Mouse (Mus musculus): Measurements from ENCODE around the gene Bcl11a.

DNA sequence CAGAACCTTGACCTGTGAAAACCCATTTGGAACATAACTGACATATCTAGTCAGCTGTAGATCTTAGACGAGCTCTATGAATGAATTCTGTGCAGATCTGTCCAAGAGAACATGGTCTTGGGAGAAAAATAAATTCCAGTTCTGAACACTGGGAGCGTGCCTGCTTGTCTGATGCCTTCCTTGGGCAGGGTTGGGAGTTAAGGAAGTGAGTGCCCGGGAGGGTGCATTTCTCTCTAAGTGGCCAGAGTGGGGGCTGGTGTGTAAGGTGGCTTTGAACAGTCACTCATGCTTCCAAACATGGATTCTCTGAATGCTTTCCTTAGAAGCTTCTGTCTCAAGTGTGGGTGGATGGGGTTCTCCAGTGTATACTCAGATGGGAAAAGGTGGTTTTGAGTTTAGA lies 31.1 kb downstream of the Bcl11a start:
- TF ChIP-seq POLR2A (IDR thresholded peaks at IDR 0.05; ENCODE audit: insufficient read length, low read depth) (no peak), USF1 (IDR thresholded peaks at IDR 0.05; ENCODE audit: low read depth) (no peak), CEBPB (IDR thresholded peaks at IDR 0.05; ENCODE audit: insufficient read depth, poor library complexity, severe bottlenecking) (no peak), POLR2AphosphoS2 (IDR thresholded peaks at IDR 0.05; ENCODE audit: insufficient read length, low read depth) (no peak), MYOG (IDR thresholded peaks at IDR 0.05; ENCODE audit: control insufficient read depth in 1 of 3, insufficient read depth in 1 of 3, insufficient read length in 2 of 3, low read depth in 2 of 3) (no peak), REST (IDR thresholded peaks at IDR 0.05; ENCODE audit: insufficient read depth, insufficient read length) (no peak), MAX (IDR thresholded peaks at IDR 0.05; ENCODE audit: low read depth) (no peak), SRF (IDR thresholded peaks at IDR 0.05; ENCODE audit: control insufficient read depth, insufficient read length, low read depth) (no peak)
